Mouse (Mus musculus): ENCODE results near the gene Gne.

Gne gene

GRCm38 (mm10) chr4:44083945-44084344 is at the start of gene Gne:
Gene Gne, minus strand, starts transcription at chr4:44084177.
- no peak for DNase-seq (ENCODE audit: low spot score)

GRCm38 (mm10) chr4:44126805-44127204 is 42.8 kb upstream of the Gne start:
- DNase-seq (ENCODE audit: low spot score) = no peak

GRCm38 (mm10) chr4:44119410-44120201 is 35.6 kb upstream of the Gne start:
- DNase-seq (ENCODE audit: low spot score) = no peak

- no peak for DNase-seq (ENCODE audit: low spot score)
Measured at GRCm38 (mm10) chr4:44115046-44115445, 31.1 kb upstream of the Gne start.

- DNase-seq (ENCODE audit: low spot score) = no peak
Measured at GRCm38 (mm10) chr4:44113393-44114138, 29.6 kb upstream of the Gne start.

GRCm38 (mm10) chr4:44112741-44113140 is 28.8 kb upstream of the Gne start:
- DNase-seq (ENCODE audit: low spot score) = no peak

- DNase-seq (ENCODE audit: low spot score) = no peak
Measured at GRCm38 (mm10) chr4:44110771-44111170, 26.8 kb upstream of the Gne start.

GRCm38 (mm10) chr4:44108297-44108696 is 24.3 kb upstream of the Gne start:
- DNase-seq (ENCODE audit: low spot score) = no peak

- no peak for DNase-seq (ENCODE audit: low spot score)
Measured at GRCm38 (mm10) chr4:44107339-44107738, 23.4 kb upstream of the Gne start.

- DNase-seq (ENCODE audit: low spot score) = no peak
Measured at GRCm38 (mm10) chr4:44106297-44106821, 22.4 kb upstream of the Gne start.

GRCm38 (mm10) chr4:44104195-44104917 is 20.4 kb upstream of the Gne start:
- no peak for DNase-seq (ENCODE audit: low spot score)

- DNase-seq (ENCODE audit: low spot score) = no peak
Measured at GRCm38 (mm10) chr4:44103620-44104019, 19.6 kb upstream of the Gne start.

- no peak for DNase-seq (ENCODE audit: low spot score)
Measured at GRCm38 (mm10) chr4:44097576-44098335, 13.8 kb upstream of the Gne start.

GRCm38 (mm10) chr4:44094475-44094874 is 10.5 kb upstream of the Gne start:
- no peak for DNase-seq (ENCODE audit: low spot score)

- DNase-seq (ENCODE audit: low spot score) = no peak
Measured at GRCm38 (mm10) chr4:44092359-44092758, 8.4 kb upstream of the Gne start.

GRCm38 (mm10) chr4:44085566-44085965 is 1.6 kb upstream of the Gne start:
- DNase-seq (ENCODE audit: low spot score) = no peak

- no peak for DNase-seq (ENCODE audit: low spot score)
Measured at GRCm38 (mm10) chr4:44084602-44085325, 787 bp upstream of the Gne start.

- no peak for DNase-seq (ENCODE audit: low spot score)
Measured at GRCm38 (mm10) chr4:44078358-44078933, 5.5 kb downstream of the Gne start.

- DNase-seq (ENCODE audit: low spot score) = no peak
Measured at GRCm38 (mm10) chr4:44074422-44074821, 9.6 kb downstream of the Gne start.

GRCm38 (mm10) chr4:44073799-44074198 is 10.2 kb downstream of the Gne start:
- DNase-seq (ENCODE audit: low spot score) = no peak

Data from layer of hippocampus, adult 11-12 months (tissue).